Mouse (Mus musculus): ENCODE measurements around the gene Tek. TPM values are rescaled to one million over a fixed set of nuclear protein-coding genes. Genes with fewer than 3 reads are reported as not detected.

The Tek gene
- total RNA-seq, 1 experiment from 2014 or later = not detected

GRCm38 (mm10) chr4:94768624-94769023, 29.5 kb downstream of the Tek start:
- ATAC-seq (replicated peaks; ENCODE audit: insufficient number of reproducible peaks, low FRiP score, low TSS enrichment, poor library complexity, severe bottlenecking) = no peak

GRCm38 (mm10) chr4:94781043-94781442, 42.0 kb downstream of the Tek start:
- no peak for ATAC-seq (replicated peaks; ENCODE audit: insufficient number of reproducible peaks, low FRiP score, low TSS enrichment, poor library complexity, severe bottlenecking)

GRCm38 (mm10) chr4:94785921-94786320, 46.8 kb downstream of the Tek start:
- no peak for ATAC-seq (replicated peaks; ENCODE audit: insufficient number of reproducible peaks, low FRiP score, low TSS enrichment, poor library complexity, severe bottlenecking)

GRCm38 (mm10) chr4:94803187-94803586, 64.1 kb downstream of the Tek start:
- ATAC-seq (replicated peaks; ENCODE audit: insufficient number of reproducible peaks, low FRiP score, low TSS enrichment, poor library complexity, severe bottlenecking) = no peak

- ATAC-seq (replicated peaks; ENCODE audit: insufficient number of reproducible peaks, low FRiP score, low TSS enrichment, poor library complexity, severe bottlenecking) = no peak
Observed at GRCm38 (mm10) chr4:94810616-94811015, 71.5 kb downstream of the Tek start.

GRCm38 (mm10) chr4:94826891-94827290, 87.8 kb downstream of the Tek start:
- ATAC-seq (replicated peaks; ENCODE audit: insufficient number of reproducible peaks, low FRiP score, low TSS enrichment, poor library complexity, severe bottlenecking) = no peak

- ATAC-seq (replicated peaks; ENCODE audit: insufficient number of reproducible peaks, low FRiP score, low TSS enrichment, poor library complexity, severe bottlenecking) = no peak
Observed at GRCm38 (mm10) chr4:94827429-94827828, 88.3 kb downstream of the Tek start.

- no peak for ATAC-seq (replicated peaks; ENCODE audit: insufficient number of reproducible peaks, low FRiP score, low TSS enrichment, poor library complexity, severe bottlenecking)
Observed at GRCm38 (mm10) chr4:94829924-94830386, 90.9 kb downstream of the Tek start.

GRCm38 (mm10) chr4:94837061-94837460, 98.0 kb downstream of the Tek start:
- ATAC-seq (replicated peaks; ENCODE audit: insufficient number of reproducible peaks, low FRiP score, low TSS enrichment, poor library complexity, severe bottlenecking) = no peak

GRCm38 (mm10) chr4:94853301-94853700, 114.2 kb downstream of the Tek start:
- ATAC-seq (replicated peaks; ENCODE audit: insufficient number of reproducible peaks, low FRiP score, low TSS enrichment, poor library complexity, severe bottlenecking) = no peak

GRCm38 (mm10) chr4:94854270-94854669, 115.2 kb downstream of the Tek start:
- ATAC-seq (replicated peaks; ENCODE audit: insufficient number of reproducible peaks, low FRiP score, low TSS enrichment, poor library complexity, severe bottlenecking) = no peak

- ATAC-seq (replicated peaks; ENCODE audit: insufficient number of reproducible peaks, low FRiP score, low TSS enrichment, poor library complexity, severe bottlenecking) = no peak
Observed at GRCm38 (mm10) chr4:94855201-94855600, 116.1 kb downstream of the Tek start.

- ATAC-seq (replicated peaks; ENCODE audit: insufficient number of reproducible peaks, low FRiP score, low TSS enrichment, poor library complexity, severe bottlenecking) = no peak
Observed at GRCm38 (mm10) chr4:94900744-94901143, 161.7 kb downstream of the Tek start.

GRCm38 (mm10) chr4:94901780-94902179, 162.7 kb downstream of the Tek start:
- ATAC-seq (replicated peaks; ENCODE audit: insufficient number of reproducible peaks, low FRiP score, low TSS enrichment, poor library complexity, severe bottlenecking) = no peak

Other genes with a start within 250 kb of the Tek start
- gene Gm10306, start 182.7 kb upstream of the Tek start, total RNA-seq (2017) = not detected in 3 replicates
- 23.0 to 26.1 TPM (median 25.0 TPM) in 3 replicates for gene Caap1, start 182.5 kb upstream of the Tek start, total RNA-seq (2017)
- 81.3 to 114 TPM (median 97.6 TPM) in 3 replicates for gene Plaa, start 136.0 kb upstream of the Tek start, total RNA-seq (2017)
- gene Ift74, start 124.8 kb upstream of the Tek start, total RNA-seq (2017) = 3.7 to 8.4 TPM (median 3.8 TPM) in 3 replicates
- gene Lrrc19, start 89.1 kb upstream of the Tek start, total RNA-seq (2017) = not detected in 3 replicates
- gene Eqtn, start 189.6 kb downstream of the Tek start, total RNA-seq (2017) = 0.68 TPM in 1 of 3 replicates, not detected in the others
- 90.7 to 115 TPM (median 113 TPM) in 3 replicates for gene Mysm1, start 239.8 kb downstream of the Tek start, total RNA-seq (2017)

Measured in monocyte, adult 5-6 weeks (primary cell).